Mouse (Mus musculus) spleen, postnatal 14 days (tissue): ENCODE measurements around the gene 4931428L18Rik.

Experiments used
- DNase-seq, 2 experiments: peaks; one replicate each; pipeline ENCODE4 v3.0.0; 2021 to 2022; ENCODE audit warnings: low spot score in 2 of 2

Gene 4931428L18Rik

GRCm38 (mm10) chr1:31152799-31153426 lies 69.6 kb downstream of the 4931428L18Rik start:
- no peak for DNase-seq

GRCm38 (mm10) chr1:31150546-31150945 lies 71.9 kb downstream of the 4931428L18Rik start:
- DNase-seq, result no peak

DNA sequence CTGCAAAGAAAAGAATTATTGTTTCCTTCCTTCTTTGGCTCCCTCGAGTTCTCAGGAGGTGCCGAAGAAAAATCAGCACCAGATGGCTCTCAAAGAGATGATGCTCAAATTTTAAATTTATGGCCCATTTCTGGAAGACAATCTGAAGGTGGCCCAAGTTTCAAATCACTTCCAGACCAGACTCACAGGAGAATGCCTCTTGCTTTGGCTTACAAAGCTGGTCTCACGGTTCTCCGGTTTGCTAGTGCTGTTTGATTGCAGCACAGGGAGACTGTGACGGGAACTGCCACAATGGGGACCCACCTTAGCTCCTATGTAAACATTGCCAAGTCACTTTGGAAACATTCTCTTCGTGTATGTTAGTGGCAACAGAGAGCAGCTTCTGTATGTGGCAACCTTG lies 72.8 kb downstream of the 4931428L18Rik start:
- DNase-seq, result no peak

GRCm38 (mm10) chr1:31143571-31143970 lies 78.9 kb downstream of the 4931428L18Rik start:
- DNase-seq, result no peak

GRCm38 (mm10) chr1:31142288-31143094 lies 80.0 kb downstream of the 4931428L18Rik start:
- DNase-seq, result no peak

DNA sequence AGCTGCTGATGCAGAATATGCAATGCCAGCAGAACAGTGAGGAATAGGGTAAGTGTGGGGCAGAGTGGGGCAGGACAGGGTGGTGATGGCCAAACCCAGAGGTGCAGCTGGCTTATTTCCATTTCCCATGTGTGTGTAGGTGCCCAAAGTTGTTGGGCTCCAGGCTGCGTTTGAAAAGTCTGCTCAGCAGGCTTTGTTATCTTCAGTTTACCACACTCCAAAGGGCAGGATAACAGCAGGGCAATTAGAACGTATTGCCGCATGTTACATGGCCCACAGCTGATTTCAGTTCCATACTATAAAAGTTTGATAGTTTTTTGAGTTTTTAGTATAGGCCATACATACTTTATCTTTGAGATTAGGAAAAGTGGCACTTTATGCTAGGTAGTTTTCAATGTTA lies 84.1 kb downstream of the 4931428L18Rik start:
- no peak for DNase-seq

DNA sequence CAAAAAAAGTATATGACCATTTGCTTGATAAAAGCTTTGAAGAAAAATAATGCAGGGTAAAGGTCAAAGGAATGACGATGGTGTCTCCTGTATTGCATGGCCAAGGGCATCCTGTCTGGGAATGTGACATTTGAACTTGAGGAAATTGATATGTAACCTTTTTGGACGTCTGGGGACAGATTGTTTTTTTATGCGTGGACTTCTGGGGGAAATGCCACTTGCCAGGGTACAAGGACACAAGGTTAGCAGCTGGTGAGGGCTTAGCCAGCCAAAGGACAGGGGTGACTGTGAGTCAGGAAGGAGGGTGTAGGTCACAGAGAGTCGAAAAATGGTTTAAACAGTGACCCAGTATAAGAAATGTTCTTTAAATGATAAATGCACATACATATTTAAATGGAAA lies 109.0 kb downstream of the 4931428L18Rik start:
- no peak for DNase-seq

GRCm38 (mm10) chr1:31107961-31108360 lies 114.5 kb downstream of the 4931428L18Rik start:
- DNase-seq, result no peak

DNA sequence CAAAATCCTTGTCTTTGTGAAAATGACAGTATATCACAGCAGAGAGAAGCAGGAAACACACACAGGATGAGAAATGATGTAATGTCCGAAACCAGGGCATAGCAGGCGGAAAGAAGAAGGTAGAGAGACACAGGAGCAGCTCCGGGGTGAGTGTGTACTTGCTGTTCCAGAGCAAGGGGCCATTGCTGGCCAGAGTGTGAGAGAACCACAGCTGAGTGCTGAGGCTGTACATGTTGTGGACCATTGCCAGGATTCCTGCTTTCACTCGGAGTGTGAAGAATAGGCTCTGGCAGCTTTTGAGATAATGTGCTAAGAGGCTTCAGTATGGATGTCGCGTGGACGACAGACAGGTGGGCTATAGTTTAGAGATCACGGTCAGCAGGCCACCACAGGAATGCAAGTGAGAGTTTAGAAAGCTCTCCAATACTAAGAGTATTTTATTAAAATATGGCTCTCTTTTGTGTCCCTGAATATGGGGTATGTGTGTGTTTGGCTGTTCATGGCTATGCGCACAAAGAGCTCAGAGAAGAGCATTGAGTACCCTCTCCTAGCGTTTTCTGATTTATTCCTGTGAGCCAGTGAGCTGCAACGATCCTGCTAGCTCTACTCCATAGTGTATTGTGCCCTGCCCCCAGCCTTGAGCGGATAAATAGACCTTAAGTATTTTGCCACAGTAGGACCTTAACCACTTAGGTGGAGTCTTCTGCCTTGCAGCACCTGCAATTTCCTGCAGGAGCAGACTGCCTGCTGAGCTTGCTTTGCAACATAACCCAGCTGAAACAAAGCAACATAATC lies 119.4 kb downstream of the 4931428L18Rik start:
- no peak for DNase-seq

- no peak for DNase-seq
These were observed 120.2 kb downstream of the 4931428L18Rik start for GRCm38 (mm10) chr1:31102280-31102679.

DNA sequence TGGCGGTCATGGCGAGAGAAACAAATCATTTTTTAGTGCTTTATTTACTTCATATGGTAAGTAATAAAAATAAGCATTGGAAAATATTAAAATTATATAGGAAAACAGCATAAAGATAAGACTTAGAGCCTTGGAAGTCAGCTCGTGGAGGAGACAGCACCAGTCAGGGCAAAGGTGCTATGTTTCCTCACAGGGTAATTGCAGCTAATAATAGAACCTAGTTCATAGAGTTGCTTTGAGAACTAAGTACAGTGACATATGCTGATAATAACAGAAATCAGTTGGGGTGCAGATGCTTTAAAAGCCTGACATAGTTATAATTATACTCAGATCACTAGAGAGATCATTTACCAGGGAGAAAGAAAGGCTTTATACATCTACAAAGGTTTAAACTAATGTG lies 125.3 kb downstream of the 4931428L18Rik start:
- no peak for DNase-seq

- DNase-seq, result no peak
These were observed 126.1 kb downstream of the 4931428L18Rik start for GRCm38 (mm10) chr1:31096466-31096793.

- DNase-seq, result no peak
These were observed 126.6 kb downstream of the 4931428L18Rik start for GRCm38 (mm10) chr1:31095706-31096465.

- DNase-seq, result no peak
These were observed 127.7 kb downstream of the 4931428L18Rik start for GRCm38 (mm10) chr1:31094792-31095191.

DNA sequence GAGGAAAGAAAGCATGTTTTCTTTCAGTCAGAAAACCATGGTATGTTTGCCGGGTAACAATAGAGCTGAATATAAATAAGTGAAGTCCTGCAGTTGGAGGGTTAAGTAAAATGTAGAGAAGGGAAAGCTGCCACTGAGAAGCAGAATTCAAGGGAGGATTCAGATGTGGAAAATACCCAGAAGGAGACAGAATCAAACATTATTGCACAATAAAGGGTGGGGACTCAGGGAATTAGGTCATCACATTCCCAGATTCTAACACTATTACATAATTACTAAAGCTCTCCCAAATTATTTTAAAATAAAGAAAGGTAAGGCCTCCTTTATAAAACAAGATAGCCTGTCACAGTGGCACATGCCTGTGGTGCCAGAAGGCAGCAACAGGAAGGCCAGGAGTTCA lies 128.5 kb downstream of the 4931428L18Rik start:
- no peak for DNase-seq

GRCm38 (mm10) chr1:31088686-31089085 lies 133.8 kb downstream of the 4931428L18Rik start:
- DNase-seq, result no peak

GRCm38 (mm10) chr1:31072523-31073370 lies 149.7 kb downstream of the 4931428L18Rik start:
- DNase-seq, result no peak

- DNase-seq, result no peak
These were observed 151.3 kb downstream of the 4931428L18Rik start for GRCm38 (mm10) chr1:31071209-31071608.

DNA sequence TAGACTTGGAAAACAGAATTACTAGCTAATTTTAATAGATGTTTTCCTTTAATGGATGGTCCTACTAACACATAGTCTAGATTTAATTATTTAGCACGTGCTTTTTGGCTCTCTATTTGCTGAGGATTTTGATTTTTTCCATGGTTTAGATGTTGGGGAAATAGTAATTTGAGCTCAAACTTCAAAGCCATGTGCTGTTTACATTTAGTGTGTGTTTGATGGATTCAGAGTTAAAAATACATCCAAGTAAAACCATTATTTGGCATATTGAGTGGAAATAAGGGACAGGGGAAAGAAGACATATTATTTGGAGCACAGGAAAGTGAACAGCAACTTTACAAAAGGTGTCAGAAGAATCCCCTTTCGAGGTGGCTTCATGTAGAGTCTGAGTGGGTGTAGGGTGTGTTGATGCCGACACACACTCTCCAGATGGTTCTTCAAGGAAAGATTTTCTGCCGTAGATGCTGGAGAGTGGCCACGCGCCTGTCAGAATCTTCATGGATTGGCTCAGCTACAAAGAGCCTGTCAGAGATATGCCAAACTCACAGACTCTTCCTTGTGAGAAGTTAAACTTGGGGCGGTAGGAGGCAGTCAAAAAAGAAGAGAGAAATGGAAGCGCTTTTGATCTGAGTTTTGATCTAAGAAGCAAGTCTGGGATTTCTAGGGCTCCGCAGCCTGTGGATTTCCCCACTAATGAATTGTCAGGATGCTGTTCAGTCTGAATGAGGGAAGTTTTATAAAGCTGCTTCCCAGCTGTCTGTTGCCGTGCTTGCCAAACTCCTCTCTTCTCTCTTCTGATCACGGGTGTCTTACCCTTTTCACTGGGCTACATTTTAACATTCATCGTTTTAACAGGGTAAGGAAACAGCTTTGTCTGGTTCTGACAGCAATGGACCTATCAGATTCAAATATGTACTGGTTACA lies 157.4 kb downstream of the 4931428L18Rik start:
- no peak for DNase-seq

GRCm38 (mm10) chr1:31059806-31060205 lies 162.7 kb downstream of the 4931428L18Rik start:
- no peak for DNase-seq
